9 mouse cellular contexts compared by ENCODE assay signal in the genomic region with DNA sequence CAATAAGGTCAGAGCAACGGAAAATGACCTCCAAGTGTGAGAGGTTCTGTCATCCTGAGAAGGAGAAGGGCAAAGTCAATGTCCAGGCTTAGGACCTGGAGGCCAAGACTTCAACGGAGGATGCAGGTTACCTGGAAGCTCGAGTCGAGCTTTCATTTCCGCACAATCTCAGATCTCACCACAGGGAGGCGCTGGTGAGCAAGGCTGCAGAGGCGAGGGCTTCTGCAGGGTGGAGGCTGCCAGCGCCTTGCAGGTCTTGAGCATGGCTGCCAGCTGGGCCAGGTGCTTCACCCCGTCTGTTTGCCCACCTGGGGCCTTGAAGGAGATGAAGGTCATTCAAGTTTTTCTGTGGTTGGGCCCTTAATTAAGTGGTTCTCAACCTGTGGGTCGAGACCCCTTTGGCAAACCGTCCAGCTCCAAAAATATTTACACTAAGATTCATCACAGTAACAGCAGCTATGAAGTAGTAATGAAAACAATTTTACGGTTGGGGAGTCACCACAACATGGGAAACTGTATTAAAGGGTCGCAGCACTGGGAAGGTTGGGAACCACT. TPM values are rescaled to one million over a fixed set of nuclear protein-coding genes. Genes with fewer than 3 reads are reported as not detected.
DNase-seq lines count a peak whose midpoint lies in the region; ATAC-seq and TF ChIP-seq lines count a peak whose summit lies in the region.
"Had no signal": no experiment of that assay in that cellular context is flagged by ENCODE, and none has a peak within 500 bp of the region (broad histone marks: within the 10 kb centered on the region; RNA-seq: fewer than 3 reads in every experiment).

No protein-coding gene starts in this region.

- ATAC-seq in liver, embryonic 14.5 days (ENCODE audit: insufficient read depth), result no peak

- DNase-seq in CD4-positive, CD25-positive, alpha-beta regulatory T cell, adult 2 months (ENCODE audit: low read depth, low spot score), result peak; percentile 94
- peak; percentile 77 to 93 for DNase-seq in adrenal gland, adult (ENCODE audit: inconsistent age in 2 of 2, low spot score in 1 of 2)
- peak; percentile 88 for DNase-seq in embryo, embryonic 10 days (ENCODE audit: low spot score)
- DNase-seq in heart, adult 9 months (ENCODE audit: low spot score in 2 of 2), result peak; percentile 26 to 54
- peak; percentile 85 for DNase-seq in kidney, postnatal 14 days
- peak; percentile 23 to 45 (median 33) for DNase-seq in liver, embryonic 14.5 days (ENCODE audit: low read depth in 3 of 3, low spot score in 3 of 3)
- peak; percentile 44 for DNase-seq in retina, adult 2 months (ENCODE audit: low read depth, low spot score)
- peak; percentile 98 for DNase-seq in thymus, postnatal 25 days

- no peak overlapping the region for H3K9ac ChIP-seq in liver, embryonic 14.5 days (replicated peaks)
- H3K9ac ChIP-seq: limb, embryonic 13.5 days had no signal

- H3K4me3 ChIP-seq in liver, embryonic 14.5 days (ENCODE audit: insufficient read depth in 1 of 2, low read depth in 2 of 2, low read length in 2 of 2), result no peak overlapping the region
- H3K4me3 ChIP-seq: limb, embryonic 13.5 days had no signal

- 21% methylated on average over 13 of the region's 13 CpGs for WGBS in liver, embryonic 14.5 days (ENCODE audit: insufficient replicate concordance)

- H3K4me1 ChIP-seq in liver, embryonic 14.5 days (replicated peaks; ENCODE audit: control insufficient read depth in 2 of 2, insufficient read depth in 2 of 2, low read length in 1 of 2), result no peaks in the 10 kb centered on the region

- no peaks in the 10 kb centered on the region for H3K27me3 ChIP-seq in liver, embryonic 14.5 days (ENCODE audit: control insufficient read depth, insufficient read depth, low read length)
- H3K27me3 ChIP-seq: limb, embryonic 13.5 days had no signal

- no peak overlapping the region for H3K4me2 ChIP-seq in liver, embryonic 14.5 days (ENCODE audit: low read depth)
- H3K4me2 ChIP-seq: limb, embryonic 13.5 days had no signal

- no peak overlapping the region for H3K27ac ChIP-seq in liver, embryonic 14.5 days
- H3K27ac ChIP-seq: limb, embryonic 13.5 days had no signal

- H3K9me3 ChIP-seq in liver, embryonic 14.5 days (ENCODE audit: control insufficient read depth, low read length), result no peaks in the 10 kb centered on the region
- H3K9me3 ChIP-seq: limb, embryonic 13.5 days had no signal

- H3K36me3 ChIP-seq in liver, embryonic 14.5 days (replicated peaks; ENCODE audit: control insufficient read depth, insufficient read depth, low read depth), result no peaks in the 10 kb centered on the region
- H3K36me3 ChIP-seq: limb, embryonic 13.5 days had no signal

- no peak for TF ChIP-seq EP300 in liver, embryonic 14.5 days (IDR thresholded peaks at IDR 0.05; ENCODE audit: low read depth)

- peak; percentile 97 for TF ChIP-seq CTCF in liver, embryonic 14.5 days (IDR thresholded peaks at IDR 0.05; ENCODE audit: low read depth)

RNA-seq across cellular contexts. Expression of gene Emid1, which starts 29.9 kb away (rescaled TPM):
- 1.3 and 1.5 TPM in 2 replicates for polyA plus RNA-seq in liver, embryonic 14.5 days (2012; rRNA removed)
- polyA plus RNA-seq in liver, embryonic 14.5 days (2014; fragmentation: Nextera tagmentation; extraction: Ambion mirVana), result 1.3 and 1.9 TPM in 2 replicates

Comparison
In these comparisons a context has a peak if more than half of its experiments do, and no peak if none do; other contexts are left out.
1. DNase-seq: peak in every context shown above with its lines; median percentile 98 in thymus, postnatal 25 days; 94 in CD4-positive, CD25-positive, alpha-beta regulatory T cell, adult 2 months; 88 in embryo, embryonic 10 days; 85 in adrenal gland, adult; 85 in kidney, postnatal 14 days; 44 in retina, adult 2 months; 40 in heart, adult 9 months; 33 in liver, embryonic 14.5 days.